Mouse (Mus musculus): ENCODE measurements around the gene Fbxw7. TPM values are rescaled to one million over a fixed set of nuclear protein-coding genes. Genes with fewer than 3 reads are reported as not detected.

The Fbxw7 gene
- total RNA-seq, 1 experiment, result 29.7 TPM

- Histone ChIP-seq H3K27ac (ENCODE audit: insufficient read depth, low read depth, low read length, poor library complexity, severe bottlenecking) (no peak overlapping the region), H3K9ac (ENCODE audit: insufficient read depth, low read depth, low read length, poor library complexity, severe bottlenecking) (no peak overlapping the region), H3K36me3 (ENCODE audit: control insufficient read depth, insufficient read depth, low read length, poor library complexity, severe bottlenecking) (no peaks in the 10 kb centered on the region), H3K9me3 (ENCODE audit: control insufficient read depth, insufficient read depth, low read depth, low read length) (no peaks in the 10 kb centered on the region), H3K4me3 (ENCODE audit: insufficient read depth in 1 of 2, low read depth in 1 of 2, low read length in 2 of 2, poor library complexity in 1 of 2, severe bottlenecking in 1 of 2) (no peak overlapping the region), H3K4me1 (ENCODE audit: control insufficient read depth in 2 of 2, insufficient read depth in 2 of 2, low read length in 2 of 2, poor library complexity in 1 of 2) (0 out of 4 replicates have a peak, but pooled peaks cover 0 to 1% of the 10 kb centered on the region in 2 experiments)
- no peak for DNase-seq (ENCODE audit: low read depth, low spot score)
- TF ChIP-seq ZNF384 (IDR thresholded peaks at IDR 0.05; ENCODE audit: low read depth, low read length) (no peak), MAFK (IDR thresholded peaks at IDR 0.05; ENCODE audit: insufficient read depth, low read depth, low read length) (no peak), HCFC1 (IDR thresholded peaks at IDR 0.05; ENCODE audit: borderline replicate concordance, insufficient read depth, low read length) (no peak), CHD2 (IDR thresholded peaks at IDR 0.05; ENCODE audit: low read depth, low read length) (no peak), ZC3H11A (IDR thresholded peaks at IDR 0.05; ENCODE audit: borderline replicate concordance, low read depth, low read length) (no peak)
- in situ Hi-C loops (cut with MboI; ENCODE audit: low sequenced_read_pairs in 2 of 2, unreplicated experiment in 2 of 2), result no loop called here
Measured at GRCm38 (mm10) chr3:84776084-84776483, 39.0 kb upstream of the Fbxw7 start.

DNA sequence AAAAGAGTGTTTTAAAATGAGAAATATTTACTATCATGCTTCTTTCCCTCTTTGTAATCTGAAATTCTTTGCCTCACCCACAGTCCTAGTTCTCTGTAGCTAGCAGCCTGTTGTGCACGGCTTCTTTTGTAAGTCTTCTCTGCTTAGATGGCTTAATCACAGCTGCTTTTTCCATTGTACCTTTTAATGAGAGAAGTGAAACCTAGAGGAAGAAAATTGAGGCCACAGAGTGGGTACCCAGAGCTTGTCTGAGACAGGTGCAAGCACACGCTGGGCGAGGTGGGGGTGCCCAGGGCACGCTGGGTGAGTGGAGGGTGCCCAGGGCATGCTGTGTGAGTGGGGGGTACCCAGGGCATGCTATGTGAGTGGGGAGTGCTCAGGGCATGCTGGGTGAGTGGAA lies 27.2 kb upstream of the Fbxw7 start:
- Histone ChIP-seq H3K4me1 (ENCODE audit: control insufficient read depth in 2 of 2, insufficient read depth in 2 of 2, low read length in 2 of 2, poor library complexity in 1 of 2) (no peaks in the 10 kb centered on the region), H3K9ac (ENCODE audit: insufficient read depth, low read depth, low read length, poor library complexity, severe bottlenecking) (no peak overlapping the region), H3K36me3 (ENCODE audit: control insufficient read depth, insufficient read depth, low read length, poor library complexity, severe bottlenecking) (no peaks in the 10 kb centered on the region), H3K4me3 (ENCODE audit: insufficient read depth in 1 of 2, low read depth in 1 of 2, low read length in 2 of 2, poor library complexity in 1 of 2, severe bottlenecking in 1 of 2) (no peak overlapping the region), H3K27ac (ENCODE audit: insufficient read depth, low read depth, low read length, poor library complexity, severe bottlenecking) (no peak overlapping the region), H3K9me3 (ENCODE audit: control insufficient read depth, insufficient read depth, low read depth, low read length) (no peaks in the 10 kb centered on the region)
- no peak for DNase-seq (ENCODE audit: low read depth, low spot score)
- in situ Hi-C loops (cut with MboI; ENCODE audit: low sequenced_read_pairs in 2 of 2, unreplicated experiment in 2 of 2), result no loop called here
- no peak for TF ChIP-seq CHD2 (IDR thresholded peaks at IDR 0.05; ENCODE audit: low read depth, low read length)
- TF ChIP-seq HCFC1 (IDR thresholded peaks at IDR 0.05; ENCODE audit: borderline replicate concordance, insufficient read depth, low read length), result no peak
- TF ChIP-seq ZC3H11A (IDR thresholded peaks at IDR 0.05; ENCODE audit: borderline replicate concordance, low read depth, low read length), result no peak
- no peak for TF ChIP-seq MAFK (IDR thresholded peaks at IDR 0.05; ENCODE audit: insufficient read depth, low read depth, low read length)
- TF ChIP-seq ZNF384 (IDR thresholded peaks at IDR 0.05; ENCODE audit: low read depth, low read length), result no peak

DNA sequence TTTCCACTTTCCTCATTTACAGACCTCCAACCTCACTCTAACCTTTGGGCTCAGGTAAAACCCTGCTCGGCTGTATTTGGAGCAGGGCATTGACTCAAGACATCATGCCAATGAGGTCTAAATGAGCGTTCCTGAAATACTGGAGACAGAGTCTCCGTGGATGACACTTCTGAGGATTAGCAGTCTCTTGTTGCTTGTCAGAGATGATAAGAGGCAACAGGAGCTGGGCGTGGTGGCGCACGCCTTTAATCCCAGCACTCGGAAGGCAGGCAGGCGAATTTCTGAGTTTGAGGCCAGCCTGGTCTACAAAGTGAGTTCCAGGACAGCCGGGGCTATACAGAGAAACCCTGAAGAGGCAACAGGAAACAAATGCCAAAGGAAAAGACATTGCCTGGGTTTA lies 11.0 kb upstream of the Fbxw7 start:
- Histone ChIP-seq H3K9ac (ENCODE audit: insufficient read depth, low read depth, low read length, poor library complexity, severe bottlenecking) (no peak overlapping the region), H3K4me1 (ENCODE audit: control insufficient read depth in 2 of 2, insufficient read depth in 2 of 2, low read length in 2 of 2, poor library complexity in 1 of 2) (no peaks in the 10 kb centered on the region), H3K36me3 (ENCODE audit: control insufficient read depth, insufficient read depth, low read length, poor library complexity, severe bottlenecking) (no peaks in the 10 kb centered on the region), H3K4me3 (ENCODE audit: insufficient read depth in 1 of 2, low read depth in 1 of 2, low read length in 2 of 2, poor library complexity in 1 of 2, severe bottlenecking in 1 of 2) (no peak overlapping the region), H3K27ac (ENCODE audit: insufficient read depth, low read depth, low read length, poor library complexity, severe bottlenecking) (no peak overlapping the region), H3K9me3 (ENCODE audit: control insufficient read depth, insufficient read depth, low read depth, low read length) (no peaks in the 10 kb centered on the region)
- TF ChIP-seq ZNF384 (IDR thresholded peaks at IDR 0.05; ENCODE audit: low read depth, low read length) (no peak), ZC3H11A (IDR thresholded peaks at IDR 0.05; ENCODE audit: borderline replicate concordance, low read depth, low read length) (no peak), MAFK (IDR thresholded peaks at IDR 0.05; ENCODE audit: insufficient read depth, low read depth, low read length) (no peak), CHD2 (IDR thresholded peaks at IDR 0.05; ENCODE audit: low read depth, low read length) (no peak), HCFC1 (IDR thresholded peaks at IDR 0.05; ENCODE audit: borderline replicate concordance, insufficient read depth, low read length) (no peak)
- in situ Hi-C loops (cut with MboI; ENCODE audit: low sequenced_read_pairs in 2 of 2, unreplicated experiment in 2 of 2), result no loop called here
- no peak for DNase-seq (ENCODE audit: low read depth, low spot score)

DNA sequence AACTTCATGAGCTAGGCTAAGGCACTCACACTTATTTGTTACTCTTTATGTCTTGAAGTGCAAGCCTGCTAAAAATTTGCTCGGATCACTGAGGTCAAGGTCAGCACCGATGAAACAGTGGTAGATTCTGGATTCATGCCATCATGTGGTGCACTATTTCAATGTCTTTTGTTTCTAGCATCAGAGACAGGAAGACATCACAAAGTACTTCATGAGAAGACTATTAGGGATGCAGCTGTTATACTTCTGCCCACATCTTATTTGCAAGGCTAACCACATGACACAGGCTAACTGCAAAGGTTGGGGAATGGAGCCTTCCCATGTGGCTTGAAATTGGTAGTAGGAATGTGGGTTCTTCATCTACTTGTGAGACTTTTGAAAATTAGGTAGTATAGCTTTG lies 8.9 kb upstream of the Fbxw7 start:
- Histone ChIP-seq H3K27ac (ENCODE audit: insufficient read depth, low read depth, low read length, poor library complexity, severe bottlenecking) (no peak overlapping the region), H3K4me1 (ENCODE audit: control insufficient read depth in 2 of 2, insufficient read depth in 2 of 2, low read length in 2 of 2, poor library complexity in 1 of 2) (no peaks in the 10 kb centered on the region), H3K36me3 (ENCODE audit: control insufficient read depth, insufficient read depth, low read length, poor library complexity, severe bottlenecking) (no peaks in the 10 kb centered on the region), H3K4me3 (ENCODE audit: insufficient read depth in 1 of 2, low read depth in 1 of 2, low read length in 2 of 2, poor library complexity in 1 of 2, severe bottlenecking in 1 of 2) (no peak overlapping the region), H3K9ac (ENCODE audit: insufficient read depth, low read depth, low read length, poor library complexity, severe bottlenecking) (no peak overlapping the region), H3K9me3 (ENCODE audit: control insufficient read depth, insufficient read depth, low read depth, low read length) (no peaks in the 10 kb centered on the region)
- TF ChIP-seq CHD2 (IDR thresholded peaks at IDR 0.05; ENCODE audit: low read depth, low read length), result no peak
- no peak for TF ChIP-seq MAFK (IDR thresholded peaks at IDR 0.05; ENCODE audit: insufficient read depth, low read depth, low read length)
- TF ChIP-seq ZC3H11A (IDR thresholded peaks at IDR 0.05; ENCODE audit: borderline replicate concordance, low read depth, low read length), result no peak
- no peak for TF ChIP-seq ZNF384 (IDR thresholded peaks at IDR 0.05; ENCODE audit: low read depth, low read length)
- no peak for TF ChIP-seq HCFC1 (IDR thresholded peaks at IDR 0.05; ENCODE audit: borderline replicate concordance, insufficient read depth, low read length)
- no peak for DNase-seq (ENCODE audit: low read depth, low spot score)
- in situ Hi-C loops (cut with MboI; ENCODE audit: low sequenced_read_pairs in 2 of 2, unreplicated experiment in 2 of 2), result no loop called here

DNA sequence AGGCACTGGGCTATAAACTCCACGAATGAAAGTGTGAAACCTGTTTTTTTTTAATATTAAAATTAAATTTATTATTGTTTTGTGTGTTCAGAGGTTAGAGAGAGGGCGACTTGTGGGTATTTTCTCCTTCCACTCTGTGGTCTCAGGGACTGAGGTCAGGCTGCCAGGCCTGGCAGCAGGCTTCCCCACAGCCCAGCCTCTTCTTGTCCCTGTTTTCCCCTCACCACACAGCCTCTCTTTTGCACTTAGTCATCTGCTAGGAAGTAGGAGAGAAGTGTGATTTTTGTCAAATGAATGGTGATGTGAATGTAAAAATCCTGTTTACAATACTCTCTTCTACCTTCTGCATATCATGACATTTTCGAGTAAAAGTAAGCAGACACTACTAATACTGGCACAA lies 7.2 kb upstream of the Fbxw7 start:
- in situ Hi-C loops (cut with MboI; ENCODE audit: low sequenced_read_pairs in 2 of 2, unreplicated experiment in 2 of 2), result no loop called here
- Histone ChIP-seq H3K4me1 (ENCODE audit: control insufficient read depth in 2 of 2, insufficient read depth in 2 of 2, low read length in 2 of 2, poor library complexity in 1 of 2) (0 out of 4 replicates have a peak, but pooled peaks cover 0 to 1% of the 10 kb centered on the region in 2 experiments), H3K36me3 (ENCODE audit: control insufficient read depth, insufficient read depth, low read length, poor library complexity, severe bottlenecking) (no peaks in the 10 kb centered on the region), H3K9ac (ENCODE audit: insufficient read depth, low read depth, low read length, poor library complexity, severe bottlenecking) (no peak overlapping the region), H3K9me3 (ENCODE audit: control insufficient read depth, insufficient read depth, low read depth, low read length) (no peaks in the 10 kb centered on the region), H3K4me3 (ENCODE audit: insufficient read depth in 1 of 2, low read depth in 1 of 2, low read length in 2 of 2, poor library complexity in 1 of 2, severe bottlenecking in 1 of 2) (no peak overlapping the region), H3K27ac (ENCODE audit: insufficient read depth, low read depth, low read length, poor library complexity, severe bottlenecking) (no peak overlapping the region)
- no peak for TF ChIP-seq ZC3H11A (IDR thresholded peaks at IDR 0.05; ENCODE audit: borderline replicate concordance, low read depth, low read length)
- no peak for TF ChIP-seq CHD2 (IDR thresholded peaks at IDR 0.05; ENCODE audit: low read depth, low read length)
- TF ChIP-seq MAFK (IDR thresholded peaks at IDR 0.05; ENCODE audit: insufficient read depth, low read depth, low read length), result no peak
- no peak for TF ChIP-seq HCFC1 (IDR thresholded peaks at IDR 0.05; ENCODE audit: borderline replicate concordance, insufficient read depth, low read length)
- no peak for TF ChIP-seq ZNF384 (IDR thresholded peaks at IDR 0.05; ENCODE audit: low read depth, low read length)
- DNase-seq (ENCODE audit: low read depth, low spot score), result no peak
